Mouse (Mus musculus) CH12.LX (cell line): Measurements from ENCODE around the gene Arl8b. TPM values are rescaled to one million over a fixed set of nuclear protein-coding genes. Genes with fewer than 3 reads are reported as not detected.

Source experiments
- DNase-seq: peaks from one replicate; pipeline ENCODE4 v3.0.0-alpha.2; 2013; ENCODE audit errors: extremely low read depth
- H3K27ac ChIP-seq: 2 replicates; pipeline ENCODE4 v1.5.1; 2012; ENCODE audit warnings: low read depth, mild to moderate bottlenecking, control low read depth, moderate library complexity; ENCODE audit not compliant: insufficient read depth
- H3K27me3 ChIP-seq: replicated peaks from 2 replicates; pipeline ENCODE3; 2012; ENCODE audit warnings: inconsistent platforms
- H3K36me3 ChIP-seq, 2 experiments: replicated peaks in 1 of 2; 2 replicates each; pipeline versions ENCODE3 to v1.6.1; 2012; ENCODE audit warnings: inconsistent platforms in 1 of 2, low read length in 1 of 2, mild to moderate bottlenecking in 1 of 2, mixed read lengths in 1 of 2, moderate library complexity in 1 of 2; ENCODE audit not compliant: control insufficient read depth in 1 of 2, insufficient read depth in 1 of 2
- H3K4me1 ChIP-seq, 2 experiments: 2 replicates each; pipeline ENCODE4 v1.6.1; 2012; ENCODE audit warnings: inconsistent platforms in 1 of 2, moderate library complexity in 1 of 2; ENCODE audit not compliant: insufficient read depth in 2 of 2, control insufficient read depth in 1 of 2
- H3K4me2 ChIP-seq: 2 replicates; pipeline ENCODE4 v1.6.1; 2012; ENCODE audit warnings: low read depth, mild to moderate bottlenecking, control low read depth; ENCODE audit not compliant: poor library complexity, insufficient read depth, severe bottlenecking
- H3K4me3 ChIP-seq, 3 experiments: fragments of 150-350 bp in 1 of 3; sonication (generic) in 1 of 3; replicated peaks in 1 of 3; 2 replicates each; pipeline versions ENCODE3 to v1.5.1; 2011 to 2012; ENCODE audit warnings: low read depth in 2 of 3, low read length in 2 of 3, mild to moderate bottlenecking in 2 of 3, moderate library complexity in 2 of 3, control low read depth in 1 of 3, improper control_type of control experiment in 1 of 3, inconsistent platforms in 1 of 3, mixed read lengths in 1 of 3; ENCODE audit not compliant: poor library complexity in 1 of 3
- H3K79me2 ChIP-seq: replicated peaks from 2 replicates; pipeline ENCODE4 v1.6.1; 2012; ENCODE audit warnings: mild to moderate bottlenecking, moderate library complexity; ENCODE audit not compliant: control insufficient read depth, poor library complexity, insufficient read depth, severe bottlenecking; ENCODE audit errors: extremely low read depth
- H3K9ac ChIP-seq: 2 replicates; pipeline ENCODE4 v1.6.1; 2012; ENCODE audit warnings: low read depth, mild to moderate bottlenecking, control low read depth, moderate library complexity; ENCODE audit not compliant: insufficient read depth
- H3K9me3 ChIP-seq: replicated peaks from 2 replicates; pipeline ENCODE3; 2012; ENCODE audit warnings: low read length, inconsistent platforms, mixed read lengths
- BHLHE40 ChIP-seq: IDR thresholded peaks from 2 replicates; pipeline ENCODE4 v1.6.1; 2011; ENCODE audit warnings: mild to moderate bottlenecking, low read depth, low read length, improper control_type of control experiment
- CHD2 ChIP-seq: IDR thresholded peaks from 2 replicates; pipeline ENCODE4 v1.6.1; 2011; ENCODE audit warnings: low read length, improper control_type of control experiment
- CTCF ChIP-seq, 2 experiments: IDR thresholded peaks in 1 of 2; conservative IDR thresholded peaks in 1 of 2; 2 replicates each; pipeline ENCODE4 v1.5.1; 2011 to 2012; ENCODE audit warnings: low read depth in 2 of 2, low read length in 2 of 2, improper control_type of control experiment in 1 of 2, inconsistent platforms in 1 of 2, mild to moderate bottlenecking in 1 of 2, moderate library complexity in 1 of 2
- E2F4 ChIP-seq: IDR thresholded peaks from 2 replicates; pipeline ENCODE4 v1.6.1; 2011; ENCODE audit warnings: low read depth, low read length, improper control_type of control experiment; ENCODE audit not compliant: insufficient replicate concordance
- ELF1 ChIP-seq: IDR thresholded peaks from 2 replicates; pipeline ENCODE4 v1.6.1; 2014; ENCODE audit warnings: low read depth, mild to moderate bottlenecking, inconsistent platforms, low read length, improper control_type of control experiment
- ETS1 ChIP-seq: conservative IDR thresholded peaks from 2 replicates; pipeline ENCODE4 v1.6.1; 2012; ENCODE audit warnings: low read depth, mild to moderate bottlenecking, inconsistent platforms, low read length, improper control_type of control experiment, moderate library complexity
- HCFC1 ChIP-seq: IDR thresholded peaks from 2 replicates; pipeline ENCODE4 v1.6.1; 2012; ENCODE audit warnings: low read depth, mild to moderate bottlenecking, inconsistent platforms, low read length, improper control_type of control experiment
- JUN ChIP-seq: IDR thresholded peaks from 2 replicates; pipeline ENCODE4 v1.6.1; 2011; ENCODE audit warnings: low read depth, mild to moderate bottlenecking, low read length, improper control_type of control experiment, moderate library complexity; ENCODE audit not compliant: insufficient read depth
- JUND ChIP-seq: conservative IDR thresholded peaks from 2 replicates; pipeline ENCODE4 v1.6.1; 2011; ENCODE audit warnings: low read depth, low read length, improper control_type of control experiment
- KAT2A ChIP-seq: IDR thresholded peaks from 2 replicates; pipeline ENCODE4 v1.6.1; 2012; ENCODE audit warnings: low read length, improper control_type of control experiment, inconsistent platforms; ENCODE audit not compliant: insufficient replicate concordance
- MAFK ChIP-seq: IDR thresholded peaks from 2 replicates; pipeline ENCODE4 v1.6.1; 2011; ENCODE audit warnings: low read length, improper control_type of control experiment; ENCODE audit not compliant: insufficient replicate concordance
- MXI1 ChIP-seq: IDR thresholded peaks from 2 replicates; pipeline ENCODE4 v1.6.1; 2011; ENCODE audit warnings: mild to moderate bottlenecking, low read depth, low read length, improper control_type of control experiment
- NRF1 ChIP-seq: IDR thresholded peaks from 2 replicates; pipeline ENCODE4 v1.6.1; 2014; ENCODE audit warnings: low read depth, mild to moderate bottlenecking, inconsistent platforms, low read length, improper control_type of control experiment, moderate library complexity
- PAX5 ChIP-seq: IDR thresholded peaks from 2 replicates; pipeline ENCODE4 v1.6.1; 2012; ENCODE audit warnings: low read length, inconsistent platforms, mixed read lengths
- POLR2A ChIP-seq: IDR thresholded peaks from 2 replicates; pipeline ENCODE4 v1.6.1; 2011; ENCODE audit warnings: low read depth, mild to moderate bottlenecking, improper control_type of control experiment, low read length
- RAD21 ChIP-seq: IDR thresholded peaks from 2 replicates; pipeline ENCODE4 v1.6.1; 2011; ENCODE audit warnings: low read depth, mild to moderate bottlenecking, low read length, improper control_type of control experiment, moderate library complexity
- SIN3A ChIP-seq: IDR thresholded peaks from 2 replicates; pipeline ENCODE4 v1.6.1; 2012; ENCODE audit warnings: low read length, improper control_type of control experiment, inconsistent platforms
- SMC3 ChIP-seq: IDR thresholded peaks from 2 replicates; pipeline ENCODE4 v1.6.1; 2011; ENCODE audit warnings: low read depth, low read length, improper control_type of control experiment
- TBP ChIP-seq: conservative IDR thresholded peaks from 2 replicates; pipeline ENCODE4 v1.6.1; 2011; ENCODE audit warnings: low read depth, low read length, improper control_type of control experiment
- TCF12 ChIP-seq: IDR thresholded peaks from 2 replicates; pipeline ENCODE4 v1.6.1; 2014; ENCODE audit warnings: low read depth, mild to moderate bottlenecking, inconsistent platforms, low read length, improper control_type of control experiment
- UBTF ChIP-seq: IDR thresholded peaks from 2 replicates; pipeline ENCODE4 v1.6.1; 2012; ENCODE audit warnings: low read depth, mild to moderate bottlenecking, inconsistent platforms, low read length, improper control_type of control experiment, moderate library complexity
- USF1 ChIP-seq: IDR thresholded peaks from 2 replicates; pipeline ENCODE4 v1.6.1; 2014; ENCODE audit warnings: low read depth, mild to moderate bottlenecking, inconsistent platforms, low read length, improper control_type of control experiment
- ZC3H11A ChIP-seq: IDR thresholded peaks from 2 replicates; pipeline ENCODE4 v1.6.1; 2012; ENCODE audit warnings: low read depth, mild to moderate bottlenecking, inconsistent platforms, low read length, improper control_type of control experiment
- ZKSCAN1 ChIP-seq: IDR thresholded peaks from 2 replicates; pipeline ENCODE4 v1.6.1; 2012; ENCODE audit warnings: low read depth, inconsistent platforms, low read length, improper control_type of control experiment, borderline replicate concordance
- ZMIZ1 ChIP-seq: IDR thresholded peaks from 2 replicates; pipeline ENCODE4 v1.6.1; 2012; ENCODE audit warnings: low read depth, mild to moderate bottlenecking, inconsistent platforms, low read length, improper control_type of control experiment
- ZNF384 ChIP-seq: IDR thresholded peaks from 2 replicates; pipeline ENCODE4 v1.6.1; 2012; ENCODE audit warnings: low read depth, low read length, improper control_type of control experiment, inconsistent platforms
- dilution Hi-C: fragments of 300-500 bp; cut with MboI; formaldehyde crosslinking; loops from 2 replicates; pipeline ENCODE4 v1.14.3; 2020; ENCODE audit warnings: low sequenced_read_pairs; ENCODE audit not compliant: extremely low pct_unique_long_range_greater_than_20kb, extremely low pct_ligation_motif_present
- in situ Hi-C: fragments of 300-500 bp; cut with MboI; formaldehyde crosslinking; loops from 3 replicates; pipeline ENCODE4 v1.14.3; 2019; ENCODE audit warnings: low sequenced_read_pairs, low pct_ligation_motif_present, low pct_unique_long_range_greater_than_20kb, mixed read lengths
- polyA plus RNA-seq: library from polyadenylated mRNA; unstranded; fragments of >175 nt; gene quantifications from 2 replicates; pipeline ENCODE4 v1.2.1, GENCODE M21; 2012; ENCODE audit warnings: low read depth; ENCODE audit not compliant: insufficient read length
- total RNA-seq, 2 experiments: library from RNA; depleted of rRNA; stranded (reverse); fragments of 300-350 nt in 1 of 2; fragments of >200 nt in 1 of 2; gene quantifications; 2 replicates each; pipeline ENCODE4 v1.2.3; 2012 to 2014

Arl8b gene
- total and polyA plus RNA-seq, 3 experiments = 47.8 to 170 (median 141) TPM

DNA sequence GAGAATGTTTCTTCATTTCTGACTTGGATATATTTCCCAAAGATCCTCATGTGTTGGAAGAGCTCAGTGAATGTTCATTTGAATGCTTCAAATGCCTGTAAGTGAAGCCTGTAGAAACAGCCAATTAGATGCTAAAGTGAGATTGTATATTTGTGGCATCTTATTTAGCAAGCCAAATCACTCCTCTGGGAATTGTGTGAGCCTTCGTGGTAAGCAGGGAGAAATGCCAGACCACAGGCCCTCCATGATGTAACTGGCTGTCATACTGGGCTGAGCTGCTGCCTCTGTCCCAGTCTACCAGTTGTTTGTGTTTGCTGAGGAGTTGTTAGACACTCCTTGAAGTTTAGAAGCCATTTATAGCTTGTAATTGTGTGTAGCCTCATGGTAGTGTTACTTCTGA, 60.8 kb downstream of the Arl8b start:
- in situ Hi-C loops = no loop called here
- TF ChIP-seq MAFK (no peak), TBP (no peak), JUND (no peak), ZKSCAN1 (no peak), HCFC1 (no peak), CHD2 (no peak), PAX5 (no peak), POLR2A (no peak)
- TF ChIP-seq, all 38 proteins: peak for 0
- no peak for DNase-seq
- Histone ChIP-seq H3K9ac (no peak overlapping the region), H3K27me3 (no peaks in the 10 kb centered on the region), H3K4me3 (no peak overlapping the region), H3K4me1 (peaks cover 11 to 53% of the 10 kb centered on the region in 2 experiments), H3K9me3 (no peaks in the 10 kb centered on the region), H3K27ac (peak overlapping the region; percentile 81), H3K4me2 (no peak overlapping the region), H3K36me3 (peaks cover 73 to 87% of the 10 kb centered on the region in 2 experiments), H3K79me2 (peaks cover 31% of the 10 kb centered on the region)
- dilution Hi-C loops = no loop called here

DNA sequence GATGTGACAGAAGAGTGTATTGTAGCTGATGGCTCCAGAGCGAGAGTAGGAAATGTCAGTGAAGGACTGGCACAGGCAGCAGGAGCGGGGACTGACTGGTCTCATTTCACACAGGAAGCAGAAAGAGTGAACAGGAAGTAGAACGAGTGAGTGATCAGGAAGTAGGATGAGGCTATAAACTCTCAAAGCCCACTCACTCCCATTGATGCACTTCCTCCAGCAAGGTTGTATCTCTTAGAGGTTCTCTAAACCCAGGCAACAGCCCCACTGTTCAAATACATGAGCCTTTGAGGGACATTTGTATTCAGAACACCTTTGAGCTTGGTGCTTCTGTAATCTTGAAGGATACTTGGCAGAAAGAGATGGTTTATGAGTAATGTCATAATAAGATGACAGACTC, 61.2 kb downstream of the Arl8b start:
- no peak for DNase-seq
- H3K4me1 ChIP-seq = peaks cover 9 to 52% of the 10 kb centered on the region in 2 experiments
- in situ Hi-C loops = no loop called here
- TF ChIP-seq ELF1 (peak; percentile 58), MAFK (no peak), ZC3H11A (no peak), ZNF384 (no peak), KAT2A (0 out of 2 replicates have a peak, but pooled peaks have one; percentile 21), RAD21 (no peak), E2F4 (no peak), POLR2A (no peak), SIN3A (no peak), ZMIZ1 (no peak), SMC3 (no peak), CTCF (conservative IDR thresholded peaks at IDR 0.05 in 1 of 2, IDR thresholded peaks at IDR 0.05 in 1 of 2; ENCODE audit: low read depth in 2 of 2, low read length in 2 of 2) (no peak), CHD2 (0 out of 2 replicates have a peak, but pooled peaks have one; percentile 14), BHLHE40 (no peak), MXI1 (no peak), JUN (no peak), NRF1 (no peak), ETS1 (no peak), UBTF (no peak), USF1 (no peak), PAX5 (no peak), TCF12 (no peak), TBP (no peak), HCFC1 (peak; percentile 57)
- TF ChIP-seq, all 38 proteins: peak for 4
- H3K36me3 ChIP-seq = peaks cover 76 to 91% of the 10 kb centered on the region in 2 experiments
- dilution Hi-C loops = no loop called here
- H3K4me2 ChIP-seq = no peak overlapping the region
- no peaks in the 10 kb centered on the region for H3K27me3 ChIP-seq
- no peaks in the 10 kb centered on the region for H3K9me3 ChIP-seq
- H3K4me3 ChIP-seq = no peak overlapping the region
- H3K79me2 ChIP-seq = peaks cover 30% of the 10 kb centered on the region
- peak overlapping the region; percentile 81 for H3K27ac ChIP-seq
- H3K9ac ChIP-seq = no peak overlapping the region
